Mouse (Mus musculus) olfactory bulb, adult 2 months (tissue): Measurements from ENCODE around the gene Ctps2.

Experiments used
- CTCF ChIP-seq: fragments of 200-500 bp; IDR thresholded peaks from 2 replicates; pipeline ENCODE4 v1.5.1; 2012; ENCODE audit warnings: low read depth, mild to moderate bottlenecking, low read length, moderate library complexity; ENCODE audit not compliant: insufficient read depth
- POLR2A ChIP-seq: fragments of 200-500 bp; IDR thresholded peaks from 2 replicates; pipeline ENCODE4 v1.6.1; 2012; ENCODE audit warnings: mild to moderate bottlenecking, low read depth, low read length, moderate library complexity; ENCODE audit not compliant: insufficient read depth

DNA sequence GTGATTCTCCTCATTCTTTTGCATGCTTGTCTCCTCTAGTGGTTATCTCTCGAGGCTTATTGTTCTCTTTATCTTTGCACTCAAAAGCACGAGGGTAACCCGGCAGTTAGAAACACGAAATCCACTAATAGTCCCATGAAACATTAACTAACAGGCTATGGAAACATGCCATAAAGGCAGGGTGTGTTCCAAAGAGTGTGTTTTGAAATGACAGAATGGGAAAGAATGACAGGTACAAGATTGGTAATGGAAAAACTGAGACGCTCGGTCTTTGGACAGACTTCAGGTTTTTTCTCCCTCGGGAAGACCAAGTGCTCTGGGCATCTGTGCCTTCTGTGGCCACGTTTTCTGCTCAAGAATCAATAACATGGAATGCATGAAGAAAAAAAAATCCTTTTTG is 66.4 kb downstream of the Ctps2 start:
- no peak for TF ChIP-seq CTCF
- no peak for TF ChIP-seq POLR2A
